Mouse (Mus musculus): ENCODE results near the gene Lrrc20.

DNA sequence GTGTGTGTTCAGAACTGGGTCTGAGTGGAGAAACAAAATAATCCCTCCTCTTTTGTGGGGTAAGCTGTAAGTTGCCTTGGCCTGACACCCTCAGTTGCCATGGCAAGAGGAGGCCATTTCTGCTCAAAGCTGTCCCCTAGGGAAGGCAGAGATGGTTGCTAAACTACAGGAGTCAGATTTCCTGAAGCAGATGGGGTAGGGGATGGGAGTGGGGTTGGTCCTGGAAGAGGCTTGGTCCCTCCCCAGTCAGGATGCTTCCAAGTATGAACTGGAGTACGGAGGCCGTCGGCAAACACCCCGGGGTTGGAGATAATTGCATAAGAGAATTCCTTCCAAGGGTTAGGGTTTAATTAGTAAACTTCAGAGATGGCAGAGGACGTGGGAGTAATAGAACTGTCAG is 96.5 kb downstream of the Lrrc20 start:
- no peak for TF ChIP-seq CTCF (IDR thresholded peaks at IDR 0.05)
- no peak for TF ChIP-seq EP300 (IDR thresholded peaks at IDR 0.05; ENCODE audit: insufficient read depth, low read depth, low read length)
- no peak for TF ChIP-seq POLR2A (IDR thresholded peaks at IDR 0.05; ENCODE audit: insufficient read depth, low read depth, low read length)
